Mouse (Mus musculus): ENCODE measurements at regions not wholly inside any gene's neighbourhood (a gene's known extent, or its start where the extent isn't known, plus 50 kb on each side); places are given as distances from the start of the nearest gene placed in this dataset.

DNA sequence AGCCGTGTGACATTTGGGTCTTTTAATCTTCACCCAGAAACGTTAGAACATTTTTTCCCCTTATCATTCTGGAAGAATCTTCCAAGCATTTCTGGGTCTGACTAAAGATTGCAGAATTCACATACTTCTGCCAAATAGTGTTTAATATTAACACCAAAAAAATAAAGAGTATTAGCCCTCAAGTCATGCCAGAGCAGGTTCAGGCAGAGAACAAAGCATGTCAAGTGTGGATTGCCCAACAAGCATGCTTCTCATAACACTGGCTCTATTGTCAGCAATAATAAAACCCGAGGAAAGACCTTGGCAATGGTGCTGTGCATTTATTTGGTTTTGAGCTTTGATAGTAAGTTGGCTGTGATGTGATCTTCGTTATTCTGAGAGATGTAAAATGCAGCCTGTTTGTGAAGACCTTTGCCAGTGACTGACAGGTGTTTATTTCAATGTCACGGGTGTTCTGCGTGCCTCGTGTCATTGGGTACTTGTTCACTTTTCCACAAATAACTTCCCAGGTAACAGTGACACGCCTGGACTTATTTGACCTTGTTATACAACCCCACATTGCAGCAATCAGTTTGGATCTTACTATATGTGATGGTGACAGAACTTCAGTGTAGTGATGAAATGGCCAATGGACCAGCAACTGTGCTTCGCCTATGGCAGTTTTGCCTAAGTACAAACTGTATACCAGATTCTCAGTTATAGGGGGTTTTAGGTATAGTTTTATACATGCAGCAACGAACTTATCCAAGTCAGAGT is 354.3 kb downstream of the 1700129C05Rik start:
- TF ChIP-seq CTCF (IDR thresholded peaks at IDR 0.05; ENCODE audit: control insufficient read depth, insufficient read depth, insufficient read length) (no peak), FOSL1 (IDR thresholded peaks at IDR 0.05; ENCODE audit: insufficient read depth, low read length, poor library complexity, severe bottlenecking) (no peak), MYOD1 (IDR thresholded peaks at IDR 0.05; ENCODE audit: control insufficient read depth, insufficient read length, low read depth) (no peak), USF1 (IDR thresholded peaks at IDR 0.05; ENCODE audit: low read depth) (no peak), CEBPB (IDR thresholded peaks at IDR 0.05; ENCODE audit: low read depth) (no peak), MYOG (IDR thresholded peaks at IDR 0.05; ENCODE audit: control insufficient read depth, extremely low read depth, insufficient read length) (no peak), MAX (IDR thresholded peaks at IDR 0.05) (no peak)

All from C2C12 (cell line).